ENCODE assay signal across 17 mouse cellular contexts in genomic region chr3:89591461-89591860, GRCm38 (mm10).
DNase-seq lines count a peak whose midpoint lies in the region; ATAC-seq and TF ChIP-seq lines count a peak whose summit lies in the region.
"Had no signal": no experiment of that assay in that cellular context is flagged by ENCODE, and none has a peak within 500 bp of the region (broad histone marks: within the 10 kb centered on the region; RNA-seq: fewer than 3 reads in every experiment).

No protein-coding gene starts in this region.

- no peaks in the 10 kb centered on the region for H3K36me3 ChIP-seq in hindbrain, postnatal 0 days (ENCODE audit: insufficient read depth, low read length)
- H3K36me3 ChIP-seq: embryonic facial prominence, embryonic 10.5 days; kidney, embryonic 15.5 days had no signal

- WGBS in hindbrain, postnatal 0 days = 35% methylated on average over 3 of the region's 3 CpGs

- no peak for ATAC-seq in hindbrain, postnatal 0 days
- no peak for ATAC-seq in CD4-positive, CD25-positive, alpha-beta regulatory T cell, adult 4 months

- H3K27me3 ChIP-seq in hindbrain, postnatal 0 days (ENCODE audit: insufficient read depth, low read length) = no peaks in the 10 kb centered on the region
- H3K27me3 ChIP-seq: kidney, embryonic 15.5 days had no signal

- no peak overlapping the region for H3K4me2 ChIP-seq in hindbrain, postnatal 0 days (ENCODE audit: low read depth, low read length)
- H3K4me2 ChIP-seq: kidney, embryonic 15.5 days; lung, embryonic 14.5 days had no signal

- no peaks in the 10 kb centered on the region for H3K9me3 ChIP-seq in hindbrain, postnatal 0 days (ENCODE audit: low read length)
- H3K9me3 ChIP-seq: embryonic facial prominence, embryonic 10.5 days; kidney, embryonic 15.5 days had no signal

- intact Hi-C loops in left cerebral cortex, postnatal 4 days (cut with DNase I) = no loop called here
- intact Hi-C loops in left cerebral cortex, postnatal 25 days (cut with DNase I) = no loop called here

- DNase-seq in left cerebral cortex, postnatal 4 days = peak; percentile 29
- no peak for DNase-seq in left cerebral cortex, postnatal 25 days (ENCODE audit: low spot score in 2 of 2)
- peak; percentile 16 for DNase-seq in cerebellum, adult 8-10 months
- peak; percentile 38 to 58 for DNase-seq in cerebellum, postnatal 25 days
- peak; percentile 39 for DNase-seq in hindbrain, postnatal 0 days (ENCODE audit: low spot score)
- DNase-seq in adrenal gland, postnatal 36 days = no peak
- DNase-seq: adrenal gland, postnatal 10 days; lung, embryonic 14.5 days; right cerebral cortex, adult 18-20 months; spleen, adult 18-20 months; thymus, postnatal 25 days had no signal

- H3K9ac ChIP-seq in hindbrain, postnatal 0 days (replicated peaks; ENCODE audit: low read length) = no peak overlapping the region
- H3K9ac ChIP-seq: kidney, embryonic 15.5 days; lung, embryonic 14.5 days had no signal

- H3K4me1 ChIP-seq in hindbrain, postnatal 0 days (ENCODE audit: insufficient read depth, low read length) = peaks cover 29% of the 10 kb centered on the region

- H3K4me3 ChIP-seq in hindbrain, postnatal 0 days (ENCODE audit: low read length) = no peak overlapping the region
- H3K4me3 ChIP-seq: embryonic facial prominence, embryonic 10.5 days; erythroblast, embryonic 14.5 days; kidney, embryonic 15.5 days; left cerebral cortex, adult 2 months had no signal

- no peak for TF ChIP-seq CTCF in hindbrain, postnatal 0 days (IDR thresholded peaks at IDR 0.05; ENCODE audit: low read depth)

- peak overlapping the region; percentile 54; the same call in 1 of the 2 replicates for H3K27ac ChIP-seq in hindbrain, postnatal 0 days
- H3K27ac ChIP-seq: embryonic facial prominence, embryonic 10.5 days; kidney, embryonic 15.5 days; left cerebral cortex, adult 2 months; macrophage had no signal

Comparison
In these comparisons a context has a peak if more than half of its experiments do, and no peak if none do; other contexts are left out.
1. DNase-seq: peak in left cerebral cortex, postnatal 4 days (single experiment), cerebellum, adult 8-10 months (single experiment), cerebellum, postnatal 25 days (2 of 2) and hindbrain, postnatal 0 days (single experiment); none in left cerebral cortex, postnatal 25 days (0 of 2) and adrenal gland, postnatal 36 days (0 of 2).